Mouse (Mus musculus): Measurements from ENCODE around the gene Ccdc117. TPM values are rescaled to one million over a fixed set of nuclear protein-coding genes. Genes with fewer than 3 reads are reported as not detected.

Ccdc117 gene
- polyA plus RNA-seq, 1 experiment = 7.9 TPM

- H3K4me3 ChIP-seq (replicated peaks; ENCODE audit: extremely low read depth, low read depth, low read length) = no peak overlapping the region
- 80% methylated on average over 13 of the region's 13 CpGs for WGBS
- peaks cover 19% of the 10 kb centered on the region for H3K4me1 ChIP-seq (ENCODE audit: control insufficient read depth, insufficient read depth, low read length)
- no peak for TF ChIP-seq CTCF (IDR thresholded peaks at IDR 0.05; ENCODE audit: insufficient read depth, low read length)
- no peak for TF ChIP-seq POLR2A (IDR thresholded peaks at IDR 0.05; ENCODE audit: borderline replicate concordance, extremely low read depth, low read depth, low read length)
- no peak for DNase-seq
Observed at GRCm38 (mm10) chr11:5500903-5501741, 40.9 kb downstream of the Ccdc117 start.

GRCm38 (mm10) chr11:5499961-5500644, 41.9 kb downstream of the Ccdc117 start:
- WGBS = 64% methylated on average over 11 of the region's 11 CpGs
- no peak for DNase-seq
- TF ChIP-seq POLR2A (IDR thresholded peaks at IDR 0.05; ENCODE audit: borderline replicate concordance, extremely low read depth, low read depth, low read length) (no peak), CTCF (IDR thresholded peaks at IDR 0.05; ENCODE audit: insufficient read depth, low read length) (no peak)

GRCm38 (mm10) chr11:5498931-5499661, 42.9 kb downstream of the Ccdc117 start:
- 34% methylated on average over 13 of the region's 13 CpGs for WGBS
- DNase-seq = no peak
- Histone ChIP-seq H3K4me3 (replicated peaks; ENCODE audit: extremely low read depth, low read depth, low read length) (no peak overlapping the region), H3K4me1 (ENCODE audit: control insufficient read depth, insufficient read depth, low read length) (peaks cover 19% of the 10 kb centered on the region)
- TF ChIP-seq CTCF (IDR thresholded peaks at IDR 0.05; ENCODE audit: insufficient read depth, low read length) (no peak), POLR2A (IDR thresholded peaks at IDR 0.05; ENCODE audit: borderline replicate concordance, extremely low read depth, low read depth, low read length) (no peak)

More at GRCm38 (mm10) chr11:5499961-5500644, 41.9 kb downstream of the Ccdc117 start:
- Histone ChIP-seq H3K4me1 (ENCODE audit: control insufficient read depth, insufficient read depth, low read length) (peaks cover 19% of the 10 kb centered on the region), H3K4me3 (replicated peaks; ENCODE audit: extremely low read depth, low read depth, low read length) (no peak overlapping the region)

GRCm38 (mm10) chr11:5498422-5498821, 43.6 kb downstream of the Ccdc117 start:
- Histone ChIP-seq H3K4me3 (replicated peaks; ENCODE audit: extremely low read depth, low read depth, low read length) (no peak overlapping the region), H3K4me1 (ENCODE audit: control insufficient read depth, insufficient read depth, low read length) (peaks cover 19% of the 10 kb centered on the region)
- WGBS = 42% methylated on average over 9 of the region's 9 CpGs
- DNase-seq = no peak
- TF ChIP-seq POLR2A (IDR thresholded peaks at IDR 0.05; ENCODE audit: borderline replicate concordance, extremely low read depth, low read depth, low read length) (no peak), CTCF (IDR thresholded peaks at IDR 0.05; ENCODE audit: insufficient read depth, low read length) (no peak)

- DNase-seq = no peak
- 94% methylated on average over 13 of the region's 13 CpGs for WGBS
- Histone ChIP-seq H3K4me3 (replicated peaks; ENCODE audit: extremely low read depth, low read depth, low read length) (no peak overlapping the region), H3K4me1 (ENCODE audit: control insufficient read depth, insufficient read depth, low read length) (peaks cover 13% of the 10 kb centered on the region)
- TF ChIP-seq POLR2A (IDR thresholded peaks at IDR 0.05; ENCODE audit: borderline replicate concordance, extremely low read depth, low read depth, low read length) (no peak), CTCF (IDR thresholded peaks at IDR 0.05; ENCODE audit: insufficient read depth, low read length) (no peak)
Observed at GRCm38 (mm10) chr11:5496559-5497248, 45.3 kb downstream of the Ccdc117 start.

- Histone ChIP-seq H3K4me1 (ENCODE audit: control insufficient read depth, insufficient read depth, low read length) (peaks cover 13% of the 10 kb centered on the region), H3K4me3 (replicated peaks; ENCODE audit: extremely low read depth, low read depth, low read length) (no peak overlapping the region)
- 81% methylated on average over 5 of the region's 5 CpGs for whole genome bisulfite sequencing
- no peak for DNase-seq
- no peak for TF ChIP-seq POLR2A (IDR thresholded peaks at IDR 0.05; ENCODE audit: borderline replicate concordance, extremely low read depth, low read depth, low read length)
- no peak for TF ChIP-seq CTCF (IDR thresholded peaks at IDR 0.05; ENCODE audit: insufficient read depth, low read length)
Observed at GRCm38 (mm10) chr11:5495906-5496305, 46.1 kb downstream of the Ccdc117 start.

- peaks cover 13% of the 10 kb centered on the region for H3K4me1 ChIP-seq (ENCODE audit: control insufficient read depth, insufficient read depth, low read length)
- DNase-seq = no peak
- no peak for TF ChIP-seq CTCF (IDR thresholded peaks at IDR 0.05; ENCODE audit: insufficient read depth, low read length)
- no peak for TF ChIP-seq POLR2A (IDR thresholded peaks at IDR 0.05; ENCODE audit: borderline replicate concordance, extremely low read depth, low read depth, low read length)
- H3K4me3 ChIP-seq (replicated peaks; ENCODE audit: extremely low read depth, low read depth, low read length) = no peak overlapping the region
- WGBS = 79% methylated on average over 12 of the region's 12 CpGs
Observed at GRCm38 (mm10) chr11:5495286-5495832, 46.6 kb downstream of the Ccdc117 start.

GRCm38 (mm10) chr11:5493869-5494268, 48.1 kb downstream of the Ccdc117 start:
- 73% methylated on average over 2 of the region's 2 CpGs for WGBS
- Histone ChIP-seq H3K4me1 (ENCODE audit: control insufficient read depth, insufficient read depth, low read length) (peaks cover 6% of the 10 kb centered on the region), H3K4me3 (replicated peaks; ENCODE audit: extremely low read depth, low read depth, low read length) (no peak overlapping the region)
- no peak for DNase-seq
- TF ChIP-seq POLR2A (IDR thresholded peaks at IDR 0.05; ENCODE audit: borderline replicate concordance, extremely low read depth, low read depth, low read length) = no peak
- TF ChIP-seq CTCF (IDR thresholded peaks at IDR 0.05; ENCODE audit: insufficient read depth, low read length) = no peak

All from lung, adult 2 months (tissue).